Mouse (Mus musculus) spleen, adult 2 months (tissue): ENCODE data around the gene Wnt11.

ENCODE experiments used
- CTCF ChIP-seq: fragments of 200-500 bp; IDR thresholded peaks from 2 replicates; pipeline ENCODE4 v1.5.1; 2011; ENCODE audit warnings: mild to moderate bottlenecking, inconsistent platforms; ENCODE audit not compliant: insufficient read depth, insufficient read length, insufficient replicate concordance; ENCODE audit errors: extremely low read depth
- POLR2A ChIP-seq: fragments of 200-500 bp; IDR thresholded peaks from 2 replicates; pipeline ENCODE4 v1.6.1; 2011; ENCODE audit warnings: low read depth, low read length, inconsistent platforms

DNA sequence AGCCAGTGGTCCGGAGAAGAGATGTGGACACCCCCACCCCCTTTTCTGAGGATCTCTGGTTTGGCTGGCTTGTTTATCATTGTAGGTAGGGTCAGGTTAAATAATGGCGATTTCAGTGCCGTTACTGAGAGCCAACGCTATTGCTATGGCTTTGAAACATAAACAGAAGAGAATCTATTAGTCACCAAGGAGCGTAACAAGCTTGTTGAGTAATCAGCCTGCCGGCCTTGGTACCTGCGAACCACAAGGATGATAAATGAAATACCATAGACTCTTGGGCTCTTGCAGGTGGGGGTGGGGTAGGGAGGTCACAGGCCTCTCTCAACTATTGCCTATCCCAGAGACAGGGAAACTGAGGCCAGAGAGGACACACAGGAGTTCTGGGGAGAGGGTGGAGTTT lies 46.2 kb upstream of the Wnt11 start:
- TF ChIP-seq CTCF (no peak), POLR2A (no peak)
